Mouse (Mus musculus): ENCODE data around the gene Tmem234. TPM values are rescaled to one million over a fixed set of nuclear protein-coding genes. Genes with fewer than 3 reads are reported as not detected.
"Not testable (repeated sequence)": the region's sequence is repeated elsewhere in the genome, so short reads cannot be mapped to it uniquely, and the experiment has no call there.

The Tmem234 gene
- 181 and 186 TPM in 2 replicates for polyA plus RNA-seq (2014; fragmentation: Nextera tagmentation; extraction: Ambion mirVana)

- Histone ChIP-seq H3K4me2 (ENCODE audit: low read length) (peak within 1 kb of the TSS; percentile 88), H3K4me1 (ENCODE audit: control insufficient read depth, insufficient read depth, low read length) (peaks cover 15% of the 10 kb centered on the region), H3K9ac (replicated peaks; ENCODE audit: low read length) (peak within 1 kb of the TSS; percentile 91), H3K9me3 (ENCODE audit: control insufficient read depth, low read length) (no peaks in the 10 kb centered on the region), H3K27me3 (ENCODE audit: control insufficient read depth, insufficient read depth, low read length) (no peaks in the 10 kb centered on the region), H3K27ac (replicated peaks; ENCODE audit: low read depth, low read length) (peak within 1 kb of the TSS; percentile 79), H3K36me3 (ENCODE audit: control insufficient read depth, insufficient read depth, low read length) (peaks cover 50% of the 10 kb centered on the region), H3K4me3 (replicated peaks; ENCODE audit: low read depth, low read length) (peak within 1 kb of the TSS; percentile 98)
- under 1% methylated on average over 73 of the region's 74 CpGs for WGBS
- peak; percentile 91 for DNase-seq
- ATAC-seq (ENCODE audit: low FRiP score, low TSS enrichment): peak; percentile 84
These were observed at the start of gene Tmem234, which contains the start of gene Eif3i for GRCm38 (mm10) chr4:129600233-129601158. Gene Tmem234 (plus strand): TSS chr4:129600668. Gene Eif3i (minus strand): TSS chr4:129600648.

DNA sequence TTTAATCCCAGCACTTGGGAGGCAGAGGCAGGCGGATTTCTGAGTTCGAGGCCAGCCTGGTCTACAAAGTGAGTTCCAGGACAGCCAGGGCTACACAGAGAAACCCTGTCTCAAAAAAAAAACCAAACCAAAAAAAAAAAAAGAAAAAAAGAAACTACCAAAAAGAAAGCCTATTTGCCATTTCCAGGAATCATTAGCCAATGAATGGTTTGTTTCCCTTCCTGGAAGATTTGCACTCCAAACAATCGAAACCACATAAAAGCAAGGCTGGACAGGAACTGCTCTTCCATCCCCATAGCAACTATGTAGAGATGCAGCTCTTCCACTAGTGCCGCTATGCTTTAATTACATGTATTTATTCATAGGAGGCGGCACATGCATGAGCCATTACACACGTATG, 46.0 kb upstream of the Tmem234 start:
- not testable (repeated sequence) for H3K9ac ChIP-seq (replicated peaks; ENCODE audit: low read length); H3K27ac ChIP-seq (replicated peaks; ENCODE audit: low read depth, low read length); ATAC-seq (ENCODE audit: low FRiP score, low TSS enrichment); H3K4me1 ChIP-seq (ENCODE audit: control insufficient read depth, insufficient read depth, low read length); H3K4me3 ChIP-seq (replicated peaks; ENCODE audit: low read depth, low read length); H3K27me3 ChIP-seq (ENCODE audit: control insufficient read depth, insufficient read depth, low read length); H3K4me2 ChIP-seq (ENCODE audit: low read length); DNase-seq; H3K36me3 ChIP-seq (ENCODE audit: control insufficient read depth, insufficient read depth, low read length); H3K9me3 ChIP-seq (ENCODE audit: control insufficient read depth, low read length)
- 51% methylated on average over 4 of the region's 6 CpGs for WGBS

- Histone ChIP-seq H3K27ac (replicated peaks; ENCODE audit: low read depth, low read length) (peak overlapping the region; percentile 65), H3K9ac (replicated peaks; ENCODE audit: low read length) (peak overlapping the region; percentile 60; the same call in 1 of the 2 replicates), H3K4me1 (ENCODE audit: control insufficient read depth, insufficient read depth, low read length) (peaks cover 9% of the 10 kb centered on the region), H3K36me3 (ENCODE audit: control insufficient read depth, insufficient read depth, low read length) (no peaks in the 10 kb centered on the region), H3K4me2 (ENCODE audit: low read length) (peak overlapping the region; percentile 70), H3K4me3 (replicated peaks; ENCODE audit: low read depth, low read length) (peak overlapping the region; percentile 44), H3K27me3 (ENCODE audit: control insufficient read depth, insufficient read depth, low read length) (no peaks in the 10 kb centered on the region), H3K9me3 (ENCODE audit: control insufficient read depth, low read length) (no peaks in the 10 kb centered on the region)
- 5% methylated on average over 16 of the region's 16 CpGs for WGBS
- DNase-seq (peak; percentile 61), ATAC-seq (ENCODE audit: low FRiP score, low TSS enrichment) (no peak)
These were observed 45.0 kb upstream of the Tmem234 start for GRCm38 (mm10) chr4:129555421-129555861.

DNA sequence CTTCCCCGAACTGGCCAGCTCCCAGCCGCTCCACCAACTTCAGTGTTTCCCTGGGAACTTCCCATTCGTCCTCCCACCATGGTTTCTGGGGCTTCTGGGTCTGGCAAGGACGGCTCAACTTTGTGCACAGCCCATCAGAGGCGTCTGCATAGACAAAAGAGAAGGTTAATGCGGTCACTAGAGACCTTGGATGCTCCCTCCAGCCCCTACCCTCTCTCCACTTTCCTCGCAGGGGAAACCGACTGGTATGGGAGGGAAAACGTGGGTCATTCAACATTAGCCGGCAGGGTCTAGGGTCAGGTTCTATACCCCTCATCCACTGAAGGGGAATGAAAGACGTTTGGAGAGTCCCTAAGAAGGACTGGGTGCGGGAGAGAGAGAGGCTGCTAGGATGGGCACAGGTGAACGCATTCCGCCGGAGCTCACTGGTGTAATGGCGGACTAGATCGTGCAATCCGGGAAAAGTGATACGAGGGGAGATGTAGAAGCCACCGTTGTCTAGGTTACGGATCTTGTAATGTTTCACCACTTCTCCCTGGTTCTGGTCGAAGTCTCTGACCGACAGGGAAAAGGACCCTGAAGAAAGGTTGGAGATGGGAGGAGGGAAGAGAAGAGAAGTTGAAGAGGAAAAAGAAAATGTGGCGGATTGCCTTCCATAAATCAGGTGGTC, 44.5 kb upstream of the Tmem234 start:
- peak overlapping the region; percentile 44 for H3K4me3 ChIP-seq (replicated peaks; ENCODE audit: low read depth, low read length)
- H3K9ac ChIP-seq (replicated peaks; ENCODE audit: low read length): peak overlapping the region; percentile 60
- H3K36me3 ChIP-seq (ENCODE audit: control insufficient read depth, insufficient read depth, low read length): no peaks in the 10 kb centered on the region
- 1% methylated on average over 24 of the region's 24 CpGs for WGBS
- H3K4me1 ChIP-seq (ENCODE audit: control insufficient read depth, insufficient read depth, low read length): peaks cover 9% of the 10 kb centered on the region
- H3K27ac ChIP-seq (replicated peaks; ENCODE audit: low read depth, low read length): peak overlapping the region; percentile 65
- no peaks in the 10 kb centered on the region for H3K27me3 ChIP-seq (ENCODE audit: control insufficient read depth, insufficient read depth, low read length)
- ATAC-seq (ENCODE audit: low FRiP score, low TSS enrichment): peak; percentile 37; the same call in 1 of the 2 replicates
- peak; percentile 31 for DNase-seq
- no peaks in the 10 kb centered on the region for H3K9me3 ChIP-seq (ENCODE audit: control insufficient read depth, low read length)
- H3K4me2 ChIP-seq (ENCODE audit: low read length): peak overlapping the region; percentile 70

GRCm38 (mm10) chr4:129556532-129557223, 43.8 kb upstream of the Tmem234 start:
- peak; percentile 93 for DNase-seq
- Histone ChIP-seq H3K27ac (replicated peaks; ENCODE audit: low read depth, low read length) (peak overlapping the region; percentile 65; the same call in 1 of the 2 replicates), H3K4me2 (ENCODE audit: low read length) (peak overlapping the region; percentile 70), H3K9me3 (ENCODE audit: control insufficient read depth, low read length) (no peaks in the 10 kb centered on the region), H3K4me1 (ENCODE audit: control insufficient read depth, insufficient read depth, low read length) (peaks cover 9% of the 10 kb centered on the region), H3K36me3 (ENCODE audit: control insufficient read depth, insufficient read depth, low read length) (no peaks in the 10 kb centered on the region), H3K9ac (replicated peaks; ENCODE audit: low read length) (peak overlapping the region; percentile 60), H3K27me3 (ENCODE audit: control insufficient read depth, insufficient read depth, low read length) (no peaks in the 10 kb centered on the region), H3K4me3 (replicated peaks; ENCODE audit: low read depth, low read length) (peak overlapping the region; percentile 44)
- WGBS: 9% methylated on average over 30 of the region's 33 CpGs
- peak; percentile 80 for ATAC-seq (ENCODE audit: low FRiP score, low TSS enrichment)

- peak overlapping the region; percentile 70 for H3K4me2 ChIP-seq (ENCODE audit: low read length)
- ATAC-seq (ENCODE audit: low FRiP score, low TSS enrichment) (no peak), DNase-seq (no peak)
- H3K27me3 ChIP-seq (ENCODE audit: control insufficient read depth, insufficient read depth, low read length): no peaks in the 10 kb centered on the region
- H3K27ac ChIP-seq (replicated peaks; ENCODE audit: low read depth, low read length): no peak overlapping the region
- no peaks in the 10 kb centered on the region for H3K36me3 ChIP-seq (ENCODE audit: control insufficient read depth, insufficient read depth, low read length)
- peaks cover 9% of the 10 kb centered on the region for H3K4me1 ChIP-seq (ENCODE audit: control insufficient read depth, insufficient read depth, low read length)
- no peak overlapping the region for H3K4me3 ChIP-seq (replicated peaks; ENCODE audit: low read depth, low read length)
- H3K9ac ChIP-seq (replicated peaks; ENCODE audit: low read length): peak overlapping the region; percentile 60; the same call in 1 of the 2 replicates
- WGBS: 86% methylated on average over 9 of the region's 9 CpGs
- no peaks in the 10 kb centered on the region for H3K9me3 ChIP-seq (ENCODE audit: control insufficient read depth, low read length)
These were observed 43.1 kb upstream of the Tmem234 start for GRCm38 (mm10) chr4:129557256-129557808.

- Histone ChIP-seq H3K4me1 (ENCODE audit: control insufficient read depth, insufficient read depth, low read length) (peaks cover 9% of the 10 kb centered on the region), H3K4me2 (ENCODE audit: low read length) (no peak overlapping the region), H3K4me3 (replicated peaks; ENCODE audit: low read depth, low read length) (no peak overlapping the region), H3K27me3 (ENCODE audit: control insufficient read depth, insufficient read depth, low read length) (no peaks in the 10 kb centered on the region), H3K27ac (replicated peaks; ENCODE audit: low read depth, low read length) (no peak overlapping the region), H3K9ac (replicated peaks; ENCODE audit: low read length) (no peak overlapping the region), H3K36me3 (ENCODE audit: control insufficient read depth, insufficient read depth, low read length) (no peaks in the 10 kb centered on the region), H3K9me3 (ENCODE audit: control insufficient read depth, low read length) (no peaks in the 10 kb centered on the region)
- ATAC-seq (ENCODE audit: low FRiP score, low TSS enrichment): no peak
- DNase-seq: no peak
- WGBS: 79% methylated on average over 12 of the region's 12 CpGs
These were observed 42.0 kb upstream of the Tmem234 start for GRCm38 (mm10) chr4:129558321-129558955.

DNA sequence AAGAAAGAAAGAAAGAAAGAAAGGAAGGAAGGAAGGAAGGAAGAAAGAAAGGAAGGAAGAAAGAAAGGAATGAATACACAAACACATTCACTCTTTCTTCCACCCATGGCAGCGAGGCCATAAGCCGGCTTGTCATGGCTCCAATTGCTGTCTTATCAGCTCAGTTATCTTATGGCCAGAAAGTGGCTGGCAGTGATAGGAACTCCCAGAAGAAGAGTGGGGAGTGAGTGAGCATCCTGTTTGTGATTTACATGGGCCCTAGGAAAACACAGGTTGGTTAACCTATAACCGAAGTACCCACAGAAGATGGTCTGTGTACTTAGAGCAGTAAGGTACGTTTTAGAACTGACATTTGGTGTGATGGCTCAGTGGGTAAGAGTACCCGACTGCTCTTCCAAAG, 39.3 kb upstream of the Tmem234 start:
- ATAC-seq (ENCODE audit: low FRiP score, low TSS enrichment): no peak
- H3K27ac ChIP-seq (replicated peaks; ENCODE audit: low read depth, low read length): no peak overlapping the region
- no peaks in the 10 kb centered on the region for H3K9me3 ChIP-seq (ENCODE audit: control insufficient read depth, low read length)
- H3K9ac ChIP-seq (replicated peaks; ENCODE audit: low read length): no peak overlapping the region
- H3K4me1 ChIP-seq (ENCODE audit: control insufficient read depth, insufficient read depth, low read length): no peaks in the 10 kb centered on the region
- H3K27me3 ChIP-seq (ENCODE audit: control insufficient read depth, insufficient read depth, low read length): no peaks in the 10 kb centered on the region
- DNase-seq: no peak
- no peaks in the 10 kb centered on the region for H3K36me3 ChIP-seq (ENCODE audit: control insufficient read depth, insufficient read depth, low read length)
- H3K4me3 ChIP-seq (replicated peaks; ENCODE audit: low read depth, low read length): no peak overlapping the region
- H3K4me2 ChIP-seq (ENCODE audit: low read length): no peak overlapping the region
- 90% methylated on average over 5 of the region's 5 CpGs for WGBS

Measured in midbrain, embryonic 14.5 days (tissue).